Mouse (Mus musculus) lung, postnatal 25 days (tissue): ENCODE measurements around the gene Fkbp1a.
A peak's percentile ranks its signal among the peaks of the same experiment; 100 is the strongest.

Experiments used
- DNase-seq: peaks from one replicate; pipeline ENCODE4 v3.0.0; 2022; ENCODE audit warnings: low spot score

Fkbp1a gene

DNA sequence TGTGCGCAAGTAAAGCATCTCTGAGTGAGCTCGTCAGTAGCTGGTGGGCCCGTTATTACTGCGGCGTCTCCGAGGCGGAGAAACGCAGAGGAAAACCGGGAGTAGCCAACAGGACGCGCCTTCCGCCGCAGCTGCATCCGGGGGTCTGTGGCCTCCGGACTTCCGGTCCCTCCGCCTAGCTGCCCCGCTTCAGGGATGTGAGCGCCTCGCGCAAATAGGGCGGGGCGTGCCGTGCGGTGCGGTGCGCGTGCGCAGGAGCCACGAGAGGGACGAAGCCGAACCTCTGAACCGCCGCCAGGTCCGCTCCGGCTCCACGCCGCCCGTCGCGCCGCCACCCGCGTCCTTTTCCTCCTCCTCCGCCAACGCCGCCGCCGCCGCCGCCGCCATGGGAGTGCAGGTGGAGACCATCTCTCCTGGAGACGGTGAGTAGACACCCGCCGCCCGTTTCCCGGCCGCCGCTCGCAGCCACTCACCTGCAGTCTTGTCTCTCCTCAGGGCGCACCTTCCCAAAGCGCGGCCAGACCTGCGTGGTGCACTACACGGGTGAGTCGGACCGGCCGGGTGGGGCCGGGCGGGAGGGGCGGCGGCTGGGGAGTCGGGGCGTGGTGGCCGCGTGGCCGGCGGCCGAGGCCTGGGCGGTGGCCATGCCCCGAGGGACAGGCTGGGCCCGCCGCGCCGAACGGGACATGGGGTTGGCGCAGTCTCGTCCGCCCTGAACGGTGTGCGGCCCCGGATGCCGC, at the start of gene Fkbp1a:
Gene Fkbp1a (plus strand): TSS at position 161 of the 740 bp plus-strand sequence.
- DNase-seq, result peak; percentile 98

DNA sequence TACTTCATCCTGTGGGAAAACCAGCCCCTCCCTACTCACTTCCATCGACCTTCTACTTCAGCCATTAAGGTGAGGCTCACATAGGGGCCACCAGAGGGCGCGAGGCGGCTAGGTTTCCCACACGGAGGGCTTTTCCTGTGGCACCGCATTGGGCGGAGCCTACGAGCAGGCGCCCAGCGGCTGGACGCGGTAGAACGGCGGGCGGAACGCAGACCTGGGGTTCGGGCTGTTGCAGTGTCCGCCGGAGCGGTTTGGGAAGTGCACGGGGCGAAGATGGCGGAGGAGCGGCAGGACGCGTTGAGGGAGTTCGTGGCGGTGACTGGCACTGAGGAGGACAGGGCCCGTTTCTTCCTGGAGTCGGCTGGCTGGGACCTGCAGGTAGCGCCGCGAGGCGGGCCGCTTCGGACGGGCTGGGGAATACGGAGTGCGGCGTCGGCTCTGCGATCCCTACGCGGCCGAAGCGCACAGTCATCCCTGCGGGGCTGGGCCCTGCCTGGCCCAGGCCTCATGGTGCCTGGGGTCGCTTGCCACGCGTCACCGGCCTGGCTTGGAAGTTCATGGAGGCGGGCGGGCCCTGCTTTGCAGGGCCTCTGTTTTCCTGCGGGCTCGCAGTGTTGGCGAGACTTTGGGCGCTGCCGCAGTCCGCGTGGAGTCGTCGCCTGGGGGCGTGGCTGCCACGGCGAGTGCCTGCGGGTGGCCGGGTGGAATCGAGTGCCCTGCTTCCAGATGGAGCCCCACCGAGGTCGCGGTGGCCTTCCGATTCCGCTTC, 48.1 kb upstream of the Fkbp1a start, which contains the start of gene Nsfl1c:
Gene Nsfl1c (plus strand): TSS at position 148 of the 769 bp plus-strand sequence.
- peak; percentile 93 for DNase-seq

DNA sequence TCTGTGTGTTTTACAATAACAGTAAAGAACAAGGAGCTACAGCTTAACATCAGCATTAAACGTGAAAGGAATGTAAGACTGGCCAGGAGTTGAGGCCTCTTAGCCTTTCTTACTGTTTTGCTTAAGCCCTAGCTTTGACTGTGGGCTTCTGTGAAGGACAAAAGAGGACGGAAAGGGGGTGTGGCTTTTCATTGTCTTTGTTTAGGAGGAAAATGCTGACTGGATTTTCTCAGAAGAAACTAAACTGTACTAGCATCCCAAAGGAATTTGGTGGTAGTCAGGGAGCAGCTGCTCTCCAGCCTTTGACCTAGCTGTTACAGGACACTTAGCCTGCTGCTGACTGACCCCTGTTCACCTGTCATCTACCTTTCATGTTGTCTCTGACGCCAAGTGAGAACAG, 43.9 kb upstream of the Fkbp1a start:
- no peak for DNase-seq

DNA sequence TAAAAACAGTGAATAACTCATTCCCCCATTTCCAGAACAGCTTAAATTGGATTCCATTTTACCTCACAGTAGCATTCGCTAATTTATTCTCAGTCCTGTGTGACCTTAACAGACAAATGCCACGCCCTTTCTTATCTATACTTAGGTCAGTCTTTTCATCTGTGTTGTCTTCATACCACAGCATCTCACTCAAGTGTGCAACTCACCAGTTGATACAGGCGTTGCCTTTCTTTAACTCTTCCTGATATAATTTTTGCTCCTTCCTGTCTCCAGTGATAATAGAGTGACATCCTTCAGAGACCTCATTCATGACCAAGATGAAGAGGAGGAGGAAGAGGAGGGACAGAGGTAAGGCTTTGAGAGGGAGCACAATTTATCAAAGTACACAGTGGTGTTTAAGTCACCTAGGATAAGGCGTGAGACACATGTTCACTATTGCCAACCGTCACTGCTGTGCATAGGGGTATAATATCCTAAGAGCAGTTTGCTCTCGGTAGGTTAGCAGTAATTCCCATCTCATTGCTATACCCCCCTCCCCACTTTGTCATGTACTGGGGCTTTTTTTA, 41.8 kb upstream of the Fkbp1a start:
- DNase-seq, result no peak

DNA sequence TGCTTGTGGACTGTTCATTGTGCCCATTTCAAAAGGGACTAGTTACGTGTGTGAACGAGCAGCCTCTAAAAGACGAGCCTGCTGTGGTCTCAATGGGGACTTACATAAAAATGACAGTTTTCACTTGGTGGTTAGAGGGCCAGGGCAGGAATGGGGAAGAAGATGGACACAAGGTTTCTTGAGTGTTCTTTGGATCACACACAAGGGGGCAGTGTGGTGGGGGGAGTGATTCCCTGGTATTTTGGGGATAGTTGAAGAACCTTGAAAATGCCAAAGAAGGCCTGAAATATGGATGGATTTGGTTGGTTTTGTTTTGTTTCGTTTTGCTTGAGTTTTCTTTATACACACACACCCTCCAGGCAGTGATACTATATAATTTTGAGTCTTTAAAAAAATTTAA, 38.1 kb upstream of the Fkbp1a start:
- DNase-seq, result no peak

DNA sequence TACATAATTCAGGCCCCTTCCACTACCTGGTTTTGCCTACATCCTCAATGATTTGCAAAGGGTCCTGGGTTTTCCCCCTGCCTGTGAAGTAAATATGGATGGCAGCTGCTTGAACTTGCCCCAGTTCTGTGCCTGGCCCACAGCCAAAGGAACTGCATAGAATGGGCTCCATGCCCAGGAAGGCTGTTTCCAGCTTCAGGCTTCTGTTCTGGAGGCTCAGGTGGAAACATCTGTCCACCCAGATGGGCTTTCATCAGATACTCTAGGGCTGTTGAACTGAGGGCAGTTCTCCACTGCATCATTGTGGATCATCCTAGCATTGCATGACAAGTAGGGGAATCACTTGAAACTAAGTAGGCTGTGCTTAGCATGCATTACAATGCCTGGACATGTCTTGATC, 30.1 kb upstream of the Fkbp1a start:
- peak; percentile 28 for DNase-seq

DNA sequence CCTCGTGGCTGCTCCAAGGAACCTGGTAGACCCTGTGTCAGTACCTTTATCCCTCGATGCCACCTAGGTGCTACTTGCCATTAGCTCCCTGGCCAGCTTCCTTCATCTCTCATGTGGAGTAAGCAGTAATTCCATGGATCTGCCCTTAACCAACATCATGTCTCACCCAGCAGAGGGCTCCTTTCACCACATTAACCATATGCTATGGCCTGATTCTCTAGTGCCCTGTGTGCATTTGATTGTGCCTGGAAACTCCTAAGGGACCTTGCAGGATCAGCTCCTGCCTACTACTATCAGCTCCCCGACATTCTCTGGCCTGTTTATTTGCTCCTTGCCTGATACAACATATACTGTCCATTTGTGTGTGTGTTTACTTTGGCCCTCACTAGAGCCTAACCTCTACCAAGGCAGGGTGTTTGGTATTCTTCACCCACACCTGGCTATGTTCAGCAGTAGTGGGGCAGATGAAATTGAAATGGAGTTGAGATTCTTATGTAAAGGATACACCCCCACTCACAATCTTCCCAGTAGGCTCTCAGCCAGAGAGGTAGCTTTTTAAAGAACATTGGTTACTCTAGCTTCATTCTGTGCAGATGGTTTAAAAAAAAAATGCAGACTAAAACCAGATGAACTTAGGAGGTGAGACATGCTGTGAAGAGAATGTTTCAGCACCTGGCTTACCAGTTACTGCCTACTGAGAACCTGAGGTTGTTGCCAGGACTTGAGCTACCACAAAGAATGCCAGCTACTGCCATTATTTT, 28.6 kb upstream of the Fkbp1a start:
- DNase-seq, result no peak

DNA sequence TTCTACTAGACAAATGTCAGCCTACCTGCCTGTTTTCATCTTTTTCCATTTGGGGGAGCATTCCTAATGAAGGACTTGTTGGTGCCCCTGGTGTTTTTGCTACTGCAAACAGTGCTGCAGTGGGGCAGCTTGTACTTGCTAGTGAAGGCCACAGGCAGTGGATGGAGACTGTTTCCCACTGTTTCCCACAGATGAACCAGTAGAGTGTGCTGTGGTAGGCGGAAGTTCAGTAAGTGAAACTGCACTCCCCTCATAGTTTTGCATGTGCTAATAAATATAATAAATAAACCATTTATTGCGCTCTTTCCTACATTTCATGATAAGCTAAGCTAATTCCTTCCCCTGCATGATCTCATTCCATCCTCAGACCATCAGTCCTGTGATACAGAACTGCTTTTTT, 23.3 kb upstream of the Fkbp1a start:
- no peak for DNase-seq

DNA sequence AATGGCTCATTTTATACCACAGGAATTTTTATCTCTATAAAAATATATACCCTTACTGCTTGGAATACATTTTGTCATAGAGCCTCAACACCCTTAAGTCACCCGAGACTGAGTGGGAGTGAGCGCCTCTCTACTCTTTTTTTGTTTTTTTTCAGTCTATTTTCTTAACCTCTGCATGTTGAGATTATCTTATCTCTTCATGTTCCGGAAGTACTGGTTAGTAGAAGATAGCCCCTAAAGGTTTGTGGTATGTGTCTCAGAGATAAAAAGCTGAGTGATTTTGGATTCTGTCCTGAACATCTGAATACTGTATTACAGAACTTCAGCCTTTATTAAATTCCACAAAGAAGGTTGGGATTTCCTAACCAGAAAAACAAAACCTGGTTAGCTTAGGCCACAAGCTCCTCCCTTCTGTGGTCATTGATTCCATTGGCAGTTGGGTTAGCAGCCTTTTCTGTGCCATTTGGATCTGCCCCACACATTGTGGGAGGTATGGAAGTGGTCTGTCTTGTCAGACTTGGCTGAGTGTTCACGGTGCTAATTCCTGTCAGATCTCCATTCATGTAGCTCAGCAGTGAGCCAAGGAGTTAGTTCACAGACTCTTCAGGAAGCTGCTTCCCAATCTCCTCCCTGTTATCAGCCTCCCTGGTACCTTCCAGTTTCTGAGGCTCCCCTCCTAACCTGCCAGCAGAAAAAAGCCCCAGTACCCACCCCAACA, 17.8 kb upstream of the Fkbp1a start:
- no peak for DNase-seq

DNA sequence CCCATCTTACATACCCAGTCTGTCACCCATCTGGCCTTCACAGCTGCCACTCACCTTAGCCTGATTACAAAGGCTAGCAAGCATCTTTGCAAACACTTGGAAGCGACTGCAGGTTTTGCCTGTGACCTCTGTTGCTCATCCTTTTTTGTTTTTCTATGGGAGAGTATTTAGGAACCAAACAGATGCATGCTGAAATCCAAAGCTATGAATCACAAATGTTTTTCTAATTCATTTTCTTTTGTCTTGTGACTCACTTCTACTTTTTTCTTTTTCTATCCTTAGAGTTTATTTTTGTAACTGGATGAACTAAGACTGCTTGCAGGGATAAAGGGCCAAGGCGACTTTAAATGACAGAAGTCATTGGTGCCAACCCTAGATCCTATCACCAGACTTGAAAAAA, 16.8 kb upstream of the Fkbp1a start:
- DNase-seq, result no peak

DNA sequence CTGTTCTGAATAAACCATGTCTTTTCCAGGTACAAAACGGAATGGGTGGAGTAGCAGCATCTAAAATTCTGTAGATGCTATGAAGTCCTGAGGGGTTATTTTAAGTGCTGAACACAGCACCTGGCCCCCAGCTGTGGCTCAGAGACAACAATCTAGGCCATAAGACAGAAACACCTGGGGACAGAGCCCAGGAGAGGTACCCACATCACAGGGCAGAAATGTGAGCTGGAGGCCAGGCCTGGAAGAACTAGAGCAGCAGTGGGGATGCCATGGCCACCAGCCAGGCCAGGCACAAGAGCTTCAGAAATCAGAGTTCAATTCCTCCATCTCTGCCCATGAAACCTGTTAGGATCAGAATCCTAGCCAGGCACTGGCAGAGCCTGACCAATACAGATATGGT, 14.2 kb upstream of the Fkbp1a start:
- DNase-seq, result no peak

DNA sequence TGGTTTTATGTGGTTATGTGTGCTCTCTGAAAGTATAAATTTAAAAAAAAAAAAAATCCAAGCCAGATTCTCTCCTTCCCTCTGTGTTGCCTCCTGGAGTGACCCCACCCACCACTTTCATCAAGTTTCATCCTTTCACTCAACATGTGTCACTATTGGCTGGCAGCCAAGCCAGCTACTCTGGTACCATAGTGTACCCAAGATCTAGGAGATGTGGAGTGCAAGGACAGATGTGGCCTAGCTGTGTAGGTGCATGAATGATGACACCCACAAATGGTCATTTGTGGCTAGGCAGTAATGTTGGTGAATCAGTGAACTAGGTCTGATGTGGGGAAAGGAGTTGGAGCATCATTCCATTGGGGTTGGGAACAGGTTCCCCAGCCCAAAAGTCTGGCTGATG, 13.1 kb upstream of the Fkbp1a start:
- DNase-seq, result no peak

DNA sequence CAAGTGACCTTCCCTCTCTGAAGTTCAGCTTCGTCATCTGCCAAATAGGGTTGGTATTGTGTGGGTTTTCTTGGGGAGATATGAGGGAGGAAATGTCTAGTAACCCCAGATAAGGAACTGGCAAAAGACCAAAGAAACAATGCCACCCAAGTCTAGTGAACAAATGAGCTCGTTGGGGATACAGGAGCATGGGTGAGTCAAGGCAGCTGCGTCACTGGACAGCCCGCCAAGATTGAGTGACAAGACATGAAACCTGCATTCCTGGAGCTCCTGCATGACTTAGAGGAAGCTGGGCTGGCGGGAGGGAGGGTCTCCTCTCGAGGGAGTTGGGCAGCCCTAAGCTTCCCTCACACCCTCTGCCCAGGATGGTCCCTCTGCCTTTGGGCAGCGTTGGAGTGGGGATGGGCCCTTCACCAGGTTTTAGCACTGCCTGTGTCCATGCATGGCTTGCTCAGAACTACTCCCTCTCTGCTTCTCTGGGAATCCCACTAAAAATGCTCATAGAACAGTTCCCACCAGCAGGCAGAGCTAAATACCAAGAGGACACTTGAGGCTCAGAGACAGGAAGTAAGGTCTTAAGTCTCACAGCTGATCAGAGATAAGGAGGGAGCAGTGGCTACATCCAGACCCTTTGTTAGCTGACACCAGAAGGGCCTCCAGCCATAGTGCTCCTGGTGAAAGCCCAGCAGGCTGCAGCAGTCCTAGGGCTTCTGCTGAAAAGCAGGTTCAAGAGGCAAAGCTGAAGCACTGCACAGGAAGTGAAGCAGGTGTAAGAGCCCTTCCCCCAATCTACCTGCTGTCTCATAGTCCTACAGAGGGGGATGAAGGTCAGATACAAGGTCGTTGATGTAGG, 11.7 kb upstream of the Fkbp1a start:
- DNase-seq, result peak; percentile 53

DNA sequence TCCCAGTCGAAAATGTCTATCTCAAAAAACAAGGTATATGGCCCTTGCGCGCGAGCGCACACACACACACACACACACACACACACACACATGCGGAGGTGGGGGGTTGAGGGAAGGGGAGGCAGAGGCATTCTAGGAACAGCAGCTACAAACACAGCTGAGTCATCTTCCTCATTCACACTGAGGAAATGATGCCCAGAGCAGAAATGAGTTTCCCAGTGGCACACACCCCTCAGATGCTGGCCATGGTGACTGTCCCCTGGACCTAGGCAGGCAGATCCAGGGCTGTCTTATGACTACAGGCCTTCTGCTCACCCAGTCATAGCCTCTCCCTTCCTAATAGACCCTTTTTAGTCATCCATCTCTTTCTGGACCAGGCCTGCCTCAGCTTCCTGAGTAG, 8.7 kb upstream of the Fkbp1a start:
- DNase-seq, result peak; percentile 16

DNA sequence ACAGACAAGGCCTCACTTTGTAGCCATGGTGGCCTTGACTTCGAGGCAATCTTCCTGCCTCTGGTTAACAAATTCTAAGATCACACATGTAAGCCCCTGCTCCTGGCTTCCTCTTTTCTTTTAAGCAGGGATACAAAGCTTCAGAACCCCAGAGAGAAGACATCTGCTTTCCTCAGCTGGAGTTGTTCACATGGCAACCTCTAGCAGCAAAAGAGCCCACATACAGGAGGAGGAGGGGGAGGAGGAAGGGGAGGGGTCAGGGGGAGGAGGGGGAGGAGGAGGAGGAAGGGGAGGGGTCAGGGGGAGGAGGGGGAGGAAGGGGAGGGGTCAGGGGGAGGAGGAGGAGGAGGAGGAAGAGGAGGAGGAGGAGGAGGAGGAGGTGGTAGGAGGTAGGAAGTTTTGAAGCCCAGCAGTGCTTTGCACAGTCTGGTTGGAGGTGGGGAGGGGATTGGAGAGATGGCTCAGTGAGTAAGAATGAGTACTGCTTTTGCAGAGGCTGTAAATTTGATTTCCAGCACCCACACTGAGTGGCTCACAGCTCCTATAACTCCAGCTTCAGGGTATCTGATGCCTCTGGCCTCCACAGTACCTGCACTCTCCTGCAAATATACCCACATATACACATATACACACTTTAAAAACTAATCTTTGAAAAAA, 6.2 kb upstream of the Fkbp1a start:
- no peak for DNase-seq

DNA sequence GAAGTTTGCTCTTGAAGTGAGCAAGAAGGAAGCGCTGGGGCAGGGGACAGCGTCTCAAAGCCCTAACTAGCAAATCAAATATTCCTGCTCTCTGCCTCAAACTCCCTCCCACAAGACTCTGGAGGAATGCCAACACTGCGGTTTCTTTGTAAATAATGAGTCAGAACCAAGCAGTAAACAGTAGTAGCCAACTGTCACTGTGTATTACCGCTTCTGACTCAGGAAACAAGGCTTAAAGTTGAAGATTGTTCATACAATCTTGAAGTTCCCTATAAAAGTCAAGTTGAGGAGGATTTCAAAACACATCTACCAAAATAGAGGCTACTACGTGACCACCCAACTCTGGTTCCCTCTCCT, 5.7 kb upstream of the Fkbp1a start:
- DNase-seq, result peak; percentile 81

DNA sequence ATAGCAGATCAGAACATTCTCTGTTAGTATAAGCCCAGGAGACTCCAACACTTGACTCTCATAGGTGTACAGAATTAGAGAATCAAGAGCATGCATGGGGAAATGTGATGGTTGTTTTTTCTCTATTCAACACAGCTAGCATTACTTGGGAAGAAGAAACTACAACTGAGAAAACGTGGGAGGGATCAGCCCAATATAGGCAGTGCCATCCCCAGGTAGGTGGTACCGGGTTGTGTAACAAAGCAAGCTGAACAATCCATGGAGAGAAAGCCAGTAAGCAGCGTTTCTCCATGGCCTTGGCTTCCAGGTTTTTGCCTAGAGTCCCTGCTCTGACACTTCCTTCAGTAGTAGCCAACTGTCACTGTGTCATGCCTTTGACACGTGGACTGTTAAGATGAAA, 3.6 kb upstream of the Fkbp1a start:
- no peak for DNase-seq

DNA sequence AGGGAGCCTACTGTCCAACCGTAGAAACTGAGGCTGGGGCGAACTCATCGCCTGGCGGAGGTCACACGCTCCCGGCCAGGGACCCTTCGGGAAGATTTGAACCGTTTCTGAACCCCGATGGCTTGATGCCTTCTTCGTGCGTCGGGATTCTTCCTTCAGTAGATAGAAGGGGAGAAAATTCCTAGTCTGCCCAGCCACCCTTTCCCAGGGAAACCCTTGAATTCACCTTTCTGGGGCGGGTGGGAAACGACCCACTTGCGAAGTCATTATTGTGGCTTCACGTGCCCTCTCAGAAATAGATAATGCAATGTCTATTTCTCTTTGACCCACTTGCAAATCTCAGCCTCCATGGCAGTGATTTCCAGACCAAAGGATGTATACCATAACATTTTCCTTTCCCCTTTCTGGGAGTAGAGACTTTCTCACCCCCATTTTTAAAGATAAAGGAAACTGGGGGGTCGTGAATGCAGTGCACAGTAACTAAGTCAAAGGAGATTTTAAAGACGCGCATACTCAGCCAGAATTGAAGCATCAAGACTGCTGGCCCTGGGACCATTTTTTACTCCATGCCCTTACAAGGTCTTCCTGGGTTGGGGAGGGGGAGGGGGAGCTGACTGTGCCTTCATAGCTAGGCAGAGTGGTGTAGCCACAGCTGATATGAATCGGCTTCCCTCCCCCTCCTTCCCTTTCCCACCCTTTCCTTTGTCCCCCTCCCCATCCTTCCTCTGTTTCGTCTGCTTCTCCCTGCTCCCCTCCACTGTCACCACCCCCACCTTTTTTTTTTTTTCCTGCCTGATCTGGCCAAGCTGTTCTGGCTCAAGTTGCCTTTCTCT, 996 bp downstream of the Fkbp1a start:
- peak; percentile 73 for DNase-seq

DNA sequence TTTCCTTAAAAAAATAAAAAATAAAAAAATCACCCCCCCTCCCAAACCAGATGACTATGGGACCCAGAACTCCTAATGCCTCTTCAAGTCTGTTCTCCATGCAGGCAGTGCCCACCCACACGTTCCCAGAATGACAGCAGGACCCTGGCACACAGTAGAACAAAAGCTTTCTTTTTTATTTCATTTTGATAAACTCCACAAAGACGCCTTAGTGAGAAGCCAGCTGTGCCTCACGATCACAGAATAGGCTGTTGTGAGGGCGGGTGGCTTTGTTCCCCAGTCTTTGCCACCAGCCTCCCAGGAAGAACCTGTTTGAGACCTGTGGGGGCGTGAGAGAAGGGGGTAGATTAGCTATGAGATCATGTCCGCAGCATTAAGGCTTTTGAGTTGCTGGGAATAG, 2.4 kb downstream of the Fkbp1a start:
- DNase-seq, result no peak

DNA sequence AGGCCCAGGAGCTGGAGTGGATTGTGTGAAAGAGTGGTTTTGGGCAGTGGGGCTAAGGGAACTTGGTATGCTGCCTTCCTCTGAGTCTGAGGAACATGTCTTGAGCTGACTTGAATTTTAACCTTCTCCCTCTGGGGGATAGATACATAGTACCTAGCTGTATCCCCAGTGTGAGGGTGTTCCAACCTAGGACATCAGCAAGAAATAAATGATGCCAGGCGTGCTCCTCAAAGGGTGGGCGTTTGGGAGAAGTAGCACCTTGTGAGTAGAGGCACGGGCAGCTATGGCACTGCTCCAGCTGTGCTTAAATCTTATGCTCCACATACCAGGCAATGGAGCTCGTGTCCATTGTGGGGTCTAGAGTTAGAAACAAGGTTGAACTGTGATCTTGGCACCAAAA, 4.3 kb downstream of the Fkbp1a start:
- DNase-seq, result no peak
